Mouse (Mus musculus): ENCODE measurements around the gene Ttll8. TPM values are rescaled to one million over a fixed set of nuclear protein-coding genes. Genes with fewer than 3 reads are reported as not detected.

Ttll8 gene
- not detected in 2 replicates for polyA plus RNA-seq (2012; ENCODE audit: insufficient read depth, insufficient read length, missing spikeins)

DNA sequence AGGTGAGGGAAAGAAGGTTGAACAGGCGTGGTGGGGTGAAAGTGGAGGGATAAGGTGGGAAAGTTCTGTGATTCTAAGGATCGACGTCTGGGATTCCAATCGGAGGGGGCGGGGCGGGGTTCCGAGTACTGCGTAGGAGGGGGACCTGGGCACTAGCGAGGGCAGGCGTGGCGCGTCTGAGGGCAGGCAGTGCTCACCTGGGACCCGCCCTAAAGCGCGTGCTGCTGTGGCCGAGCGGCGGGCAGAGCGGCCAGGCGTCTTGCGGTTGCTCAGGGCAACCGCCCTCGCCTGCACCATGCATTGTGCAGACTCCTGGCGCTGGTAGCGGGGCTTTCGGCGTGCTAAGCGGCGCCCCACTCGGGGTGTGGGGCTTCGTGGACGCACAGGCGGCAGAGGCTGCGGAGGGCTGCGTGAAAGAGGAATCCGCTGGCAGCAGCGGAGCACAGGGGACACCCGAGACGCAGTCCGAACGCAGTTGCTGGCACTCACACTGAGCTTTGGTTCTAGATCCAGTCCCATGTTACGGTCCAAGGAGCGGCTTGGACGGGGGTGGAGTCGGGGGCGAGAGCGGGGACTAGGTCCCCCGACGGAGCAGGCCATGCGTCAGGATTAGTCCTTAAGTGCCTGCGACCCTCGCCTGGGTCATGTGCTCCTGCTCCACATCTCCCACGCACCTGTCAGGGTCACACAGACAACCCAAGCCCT lies at the start of gene Ttll8:
Gene Ttll8, minus strand, starts transcription at position 51 of the 705 bp plus-strand sequence.
- Histone ChIP-seq H3K27ac (ENCODE audit: insufficient read depth, low read depth, low read length) (no peak within 1 kb of the TSS), H3K4me1 (ENCODE audit: control insufficient read depth, insufficient read depth, low read length) (peaks cover 5% of the 10 kb centered on the region), H3K4me3 (ENCODE audit: insufficient read depth, low read length) (peak within 1 kb of the TSS; percentile 25)
- TF ChIP-seq CTCF (IDR thresholded peaks at IDR 0.05; ENCODE audit: low read depth, low read length) (no peak), POLR2A (IDR thresholded peaks at IDR 0.05; ENCODE audit: borderline replicate concordance, low read depth, low read length) (no peak)

DNA sequence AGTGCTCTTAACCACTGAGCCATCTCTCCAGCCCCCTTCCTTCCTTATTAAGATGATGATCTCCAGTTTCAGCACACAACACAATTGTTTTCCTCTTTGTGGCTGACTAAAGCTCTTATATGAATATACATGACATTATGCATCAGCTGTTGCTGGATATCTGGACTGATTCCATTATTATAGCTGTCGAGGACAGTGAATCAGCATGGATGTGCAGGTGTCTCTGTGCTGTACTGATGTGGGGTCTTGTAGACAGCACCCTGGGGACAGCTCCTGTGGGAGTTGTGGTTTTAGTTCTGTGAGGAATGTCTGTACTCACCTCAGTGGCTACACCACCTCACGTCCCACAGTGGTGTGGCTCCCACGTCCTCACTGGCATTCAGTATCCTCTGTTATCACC lies 47.0 kb upstream of the Ttll8 start:
- TF ChIP-seq POLR2A (IDR thresholded peaks at IDR 0.05; ENCODE audit: borderline replicate concordance, low read depth, low read length) = no peak
- TF ChIP-seq CTCF (IDR thresholded peaks at IDR 0.05; ENCODE audit: low read depth, low read length) = no peak
- H3K4me3 ChIP-seq (ENCODE audit: insufficient read depth, low read length) = no peak overlapping the region
- H3K4me1 ChIP-seq (ENCODE audit: control insufficient read depth, insufficient read depth, low read length) = no peaks in the 10 kb centered on the region
- no peak overlapping the region for H3K27ac ChIP-seq (ENCODE audit: insufficient read depth, low read depth, low read length)

DNA sequence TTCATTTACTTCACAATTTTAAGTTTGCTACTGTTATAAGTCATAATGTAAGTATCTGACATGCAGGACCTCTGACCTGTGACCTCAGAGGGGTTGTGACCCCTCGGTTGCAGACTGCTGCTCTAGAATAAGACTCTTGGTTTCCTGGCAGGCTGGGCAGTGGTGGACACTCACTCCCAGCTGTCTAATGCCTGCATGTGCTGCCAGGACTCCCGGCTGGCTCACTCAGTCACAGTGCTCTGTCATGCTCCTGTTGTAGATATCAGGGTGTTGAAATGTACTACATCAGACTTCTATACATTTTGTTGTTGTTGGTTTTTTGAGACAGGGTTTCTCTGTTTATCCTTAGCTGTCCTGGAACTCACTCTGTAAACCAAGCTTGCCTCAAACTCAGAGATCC lies 46.1 kb upstream of the Ttll8 start:
- TF ChIP-seq POLR2A (IDR thresholded peaks at IDR 0.05; ENCODE audit: borderline replicate concordance, low read depth, low read length) (no peak), CTCF (IDR thresholded peaks at IDR 0.05; ENCODE audit: low read depth, low read length) (no peak)
- Histone ChIP-seq H3K27ac (ENCODE audit: insufficient read depth, low read depth, low read length) (no peak overlapping the region), H3K4me3 (ENCODE audit: insufficient read depth, low read length) (no peak overlapping the region), H3K4me1 (ENCODE audit: control insufficient read depth, insufficient read depth, low read length) (no peaks in the 10 kb centered on the region)

DNA sequence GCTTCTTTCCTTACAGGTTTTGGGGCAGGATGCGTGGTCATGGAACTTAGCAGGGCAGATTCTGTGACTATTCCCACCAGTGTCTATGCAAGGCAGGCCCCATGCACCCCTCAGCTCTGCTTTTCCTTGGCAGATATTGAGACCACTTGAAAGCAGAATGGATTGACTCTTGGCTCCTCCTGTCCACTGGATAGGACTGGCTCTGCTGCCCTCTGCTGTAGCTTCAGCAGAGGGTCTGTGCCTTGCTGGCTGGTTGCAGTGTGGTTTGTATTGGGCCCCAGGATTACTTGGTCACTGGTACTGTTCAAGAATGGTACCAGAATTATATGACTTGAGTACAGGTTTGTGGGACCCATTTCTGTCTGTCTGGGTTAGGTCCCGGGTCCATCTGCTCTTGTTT lies 44.9 kb upstream of the Ttll8 start:
- Histone ChIP-seq H3K4me3 (ENCODE audit: insufficient read depth, low read length) (no peak overlapping the region), H3K27ac (ENCODE audit: insufficient read depth, low read depth, low read length) (no peak overlapping the region), H3K4me1 (ENCODE audit: control insufficient read depth, insufficient read depth, low read length) (no peaks in the 10 kb centered on the region)
- TF ChIP-seq CTCF (IDR thresholded peaks at IDR 0.05; ENCODE audit: low read depth, low read length) (no peak), POLR2A (IDR thresholded peaks at IDR 0.05; ENCODE audit: borderline replicate concordance, low read depth, low read length) (no peak)

DNA sequence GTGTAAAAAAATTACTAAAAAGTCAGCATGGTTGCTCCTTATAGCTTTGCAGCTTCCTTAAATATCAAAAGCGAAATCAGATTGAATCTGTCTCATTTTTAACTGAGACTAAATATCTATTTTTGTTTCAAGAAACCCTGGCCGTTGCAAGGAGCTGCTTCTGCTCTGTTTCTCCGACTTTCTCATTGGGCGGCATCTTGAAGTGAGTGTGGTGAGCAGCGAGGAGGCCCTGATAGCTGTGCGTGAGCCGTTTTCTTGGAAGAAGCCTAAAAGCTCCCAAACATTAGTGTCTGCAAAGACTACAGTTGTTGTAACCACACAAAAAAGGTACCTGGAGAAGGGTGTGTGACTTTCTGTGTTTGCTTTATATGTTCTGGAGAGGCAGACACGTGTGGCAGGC lies 44.4 kb upstream of the Ttll8 start:
- Histone ChIP-seq H3K4me1 (ENCODE audit: control insufficient read depth, insufficient read depth, low read length) (no peaks in the 10 kb centered on the region), H3K4me3 (ENCODE audit: insufficient read depth, low read length) (no peak overlapping the region), H3K27ac (ENCODE audit: insufficient read depth, low read depth, low read length) (no peak overlapping the region)
- TF ChIP-seq POLR2A (IDR thresholded peaks at IDR 0.05; ENCODE audit: borderline replicate concordance, low read depth, low read length) (no peak), CTCF (IDR thresholded peaks at IDR 0.05; ENCODE audit: low read depth, low read length) (no peak)

DNA sequence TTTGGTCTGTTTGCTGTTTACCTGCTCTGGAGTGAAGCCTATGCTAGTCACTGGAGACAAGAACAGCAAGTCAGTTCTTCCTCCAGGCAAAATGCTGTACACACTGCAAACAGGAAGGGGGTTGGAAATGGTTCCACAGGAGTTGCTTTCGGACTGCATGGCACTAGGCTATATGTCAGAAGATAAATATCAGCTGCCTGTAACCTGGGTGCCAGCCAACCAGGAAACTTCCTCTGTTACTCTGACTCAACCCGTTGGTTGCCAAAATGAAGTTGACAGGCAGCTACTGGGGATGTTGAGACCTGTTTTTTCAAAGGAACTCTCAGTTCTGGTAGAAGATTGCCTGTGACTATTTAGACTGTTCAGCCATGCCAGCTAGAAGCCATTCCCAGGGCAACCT lies 35.0 kb upstream of the Ttll8 start:
- Histone ChIP-seq H3K4me3 (ENCODE audit: insufficient read depth, low read length) (no peak overlapping the region), H3K27ac (ENCODE audit: insufficient read depth, low read depth, low read length) (no peak overlapping the region), H3K4me1 (ENCODE audit: control insufficient read depth, insufficient read depth, low read length) (peaks cover 7% of the 10 kb centered on the region)
- TF ChIP-seq POLR2A (IDR thresholded peaks at IDR 0.05; ENCODE audit: borderline replicate concordance, low read depth, low read length) = no peak

DNA sequence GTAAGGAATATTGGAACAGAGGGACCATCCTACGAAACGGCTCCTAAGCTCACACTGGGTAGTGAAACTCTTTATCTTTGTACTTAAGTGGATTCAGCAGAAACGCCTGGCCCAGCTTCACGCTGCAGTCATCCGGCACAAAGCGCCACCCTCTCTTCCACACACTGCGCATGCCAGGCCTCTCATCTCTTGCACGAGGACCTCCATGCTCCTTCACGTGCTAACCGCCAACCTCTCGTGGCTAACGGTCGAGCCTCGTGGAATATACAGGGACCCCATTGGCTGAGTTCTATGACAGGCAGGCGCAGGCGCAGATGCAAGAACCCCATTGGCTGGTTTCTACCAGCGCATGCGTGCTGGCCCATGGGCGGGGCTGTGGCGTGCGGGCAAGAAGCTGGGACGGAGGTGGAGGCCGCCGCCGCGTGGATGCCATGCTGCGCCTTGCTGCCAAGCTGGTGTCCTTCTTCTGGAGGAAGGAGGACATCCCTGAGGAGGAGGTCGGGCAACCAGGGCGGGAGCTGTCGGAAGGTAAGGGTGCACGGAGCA lies 28.4 kb upstream of the Ttll8 start, which contains the start of gene Mov10l1:
Gene Mov10l1, plus strand, starts transcription at position 376 of the 546 bp plus-strand sequence.
- no peak within 1 kb of the TSS for H3K27ac ChIP-seq (ENCODE audit: insufficient read depth, low read depth, low read length)
- TF ChIP-seq POLR2A (IDR thresholded peaks at IDR 0.05; ENCODE audit: borderline replicate concordance, low read depth, low read length) (no peak), CTCF (IDR thresholded peaks at IDR 0.05; ENCODE audit: low read depth, low read length) (no peak)
- no peaks in the 10 kb centered on the region for H3K4me1 ChIP-seq (ENCODE audit: control insufficient read depth, insufficient read depth, low read length)
- no peak within 1 kb of the TSS for H3K4me3 ChIP-seq (ENCODE audit: insufficient read depth, low read length)

DNA sequence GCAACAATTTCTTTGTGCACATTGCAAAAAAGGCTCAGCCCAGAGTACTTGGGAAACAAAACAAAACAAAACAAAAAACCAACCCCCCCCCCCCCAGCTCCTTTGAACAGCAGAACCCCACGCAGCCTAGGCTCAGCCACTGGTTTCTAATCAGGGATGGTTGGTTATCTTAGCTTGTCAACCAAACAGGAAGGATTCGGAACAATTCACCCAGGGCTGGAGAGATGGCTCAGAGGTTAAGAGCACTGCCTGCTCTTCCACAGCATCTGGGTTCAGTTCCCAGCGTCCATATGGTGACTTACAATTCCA lies 24.9 kb upstream of the Ttll8 start:
- no peak overlapping the region for H3K4me3 ChIP-seq (ENCODE audit: insufficient read depth, low read length)
- no peak overlapping the region for H3K27ac ChIP-seq (ENCODE audit: insufficient read depth, low read depth, low read length)
- no peak for TF ChIP-seq CTCF (IDR thresholded peaks at IDR 0.05; ENCODE audit: low read depth, low read length)
- no peak for TF ChIP-seq POLR2A (IDR thresholded peaks at IDR 0.05; ENCODE audit: borderline replicate concordance, low read depth, low read length)
- no peaks in the 10 kb centered on the region for H3K4me1 ChIP-seq (ENCODE audit: control insufficient read depth, insufficient read depth, low read length)

DNA sequence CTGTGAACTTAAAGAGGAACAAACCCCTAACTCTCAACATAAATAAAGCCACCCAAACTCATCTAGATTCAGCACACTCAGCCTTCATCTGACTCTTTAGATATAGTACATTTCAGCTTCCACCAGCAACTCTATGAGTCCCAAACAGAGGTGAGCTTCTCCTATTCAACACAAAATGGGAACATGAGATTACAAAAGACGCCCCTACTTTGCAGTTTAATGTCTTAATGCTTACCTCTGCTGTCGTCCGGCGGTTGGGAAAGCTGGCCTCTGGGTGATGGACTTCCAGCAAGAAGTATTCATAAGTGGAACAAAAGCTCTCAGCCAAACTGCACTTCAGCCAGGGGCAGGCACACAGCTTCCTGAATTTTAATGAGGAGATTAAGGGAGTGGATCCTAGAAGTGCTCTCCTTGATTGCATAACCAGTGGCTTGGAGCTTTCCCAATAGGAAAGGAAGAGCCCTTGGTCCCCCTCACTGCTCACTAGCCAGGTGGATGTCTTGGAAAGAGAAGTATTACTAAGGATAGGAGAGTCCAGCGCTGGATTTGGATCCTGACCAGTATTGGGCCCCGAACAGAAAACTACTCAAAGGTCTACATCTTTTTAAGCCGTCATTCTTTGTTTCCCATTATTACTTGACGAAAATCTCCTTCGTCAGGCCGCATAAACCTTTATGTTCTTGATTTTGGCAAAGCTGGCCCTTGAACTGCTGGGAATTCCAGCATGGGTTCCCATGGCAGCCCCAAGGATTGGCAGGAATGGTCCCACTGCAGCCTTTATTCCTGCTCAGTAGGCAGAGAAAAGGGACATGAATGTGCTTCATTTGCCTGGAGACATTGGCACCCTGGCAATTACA lies 24.3 kb upstream of the Ttll8 start, which contains the start of gene Mlc1:
Gene Mlc1, minus strand, starts transcription at position 727 of the 857 bp plus-strand sequence.
- TF ChIP-seq POLR2A (IDR thresholded peaks at IDR 0.05; ENCODE audit: borderline replicate concordance, low read depth, low read length) (no peak), CTCF (IDR thresholded peaks at IDR 0.05; ENCODE audit: low read depth, low read length) (no peak)
- H3K4me1 ChIP-seq (ENCODE audit: control insufficient read depth, insufficient read depth, low read length) = no peaks in the 10 kb centered on the region
- H3K27ac ChIP-seq (ENCODE audit: insufficient read depth, low read depth, low read length) = no peak within 1 kb of the TSS
- no peak within 1 kb of the TSS for H3K4me3 ChIP-seq (ENCODE audit: insufficient read depth, low read length)

DNA sequence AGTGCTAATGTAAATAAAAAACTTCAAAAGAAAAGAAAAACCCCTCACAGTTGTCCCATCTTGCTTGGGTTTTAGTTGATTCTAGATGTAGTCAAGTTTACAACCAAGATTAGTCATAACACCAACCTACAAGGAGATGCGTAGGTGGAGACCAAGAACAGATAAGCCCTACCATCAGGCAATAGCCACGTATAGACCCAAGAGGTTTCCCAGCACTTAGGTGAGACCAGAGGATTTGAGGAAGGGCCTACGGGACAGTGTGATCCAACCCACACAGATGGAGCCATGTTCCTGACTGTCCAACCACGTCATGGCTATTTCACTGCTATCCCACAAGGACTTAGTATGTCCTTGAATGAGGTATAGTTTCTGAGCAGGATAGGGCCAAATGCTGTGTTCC lies 18.1 kb upstream of the Ttll8 start:
- H3K4me1 ChIP-seq (ENCODE audit: control insufficient read depth, insufficient read depth, low read length) = 0 out of 2 replicates have a peak, but pooled peaks cover 2% of the 10 kb centered on the region
- H3K27ac ChIP-seq (ENCODE audit: insufficient read depth, low read depth, low read length) = no peak overlapping the region
- H3K4me3 ChIP-seq (ENCODE audit: insufficient read depth, low read length) = no peak overlapping the region
- no peak for TF ChIP-seq POLR2A (IDR thresholded peaks at IDR 0.05; ENCODE audit: borderline replicate concordance, low read depth, low read length)
- no peak for TF ChIP-seq CTCF (IDR thresholded peaks at IDR 0.05; ENCODE audit: low read depth, low read length)
